Mouse (Mus musculus) cerebellum, adult (tissue): Measurements from ENCODE around the gene Tmem150c.

Experiments used
- ATAC-seq: cut with Nextera tagmentation; 2 replicates; pipeline ENCODE4 v1.9.2; 2017; ENCODE audit warnings: mild to moderate bottlenecking, moderate library complexity, mixed read lengths; ENCODE audit not compliant: insufficient number of reproducible peaks, low FRiP score, low TSS enrichment

Tmem150c gene

GRCm38 (mm10) chr5:100109543-100110282, 49.9 kb downstream of the Tmem150c start:
- ATAC-seq: no peak

GRCm38 (mm10) chr5:100108866-100109265, 50.7 kb downstream of the Tmem150c start:
- ATAC-seq: peak; percentile 99

- no peak for ATAC-seq
Observed at GRCm38 (mm10) chr5:100102395-100102794, 57.2 kb downstream of the Tmem150c start.

GRCm38 (mm10) chr5:100097967-100098366, 61.6 kb downstream of the Tmem150c start:
- no peak for ATAC-seq

GRCm38 (mm10) chr5:100096955-100097354, 62.7 kb downstream of the Tmem150c start:
- no peak for ATAC-seq

- ATAC-seq: no peak
Observed at GRCm38 (mm10) chr5:100091602-100092001, 68.0 kb downstream of the Tmem150c start.

- no peak for ATAC-seq
Observed at GRCm38 (mm10) chr5:100091263-100091594, 68.4 kb downstream of the Tmem150c start.

- no peak for ATAC-seq
Observed at GRCm38 (mm10) chr5:100090515-100091262, 68.9 kb downstream of the Tmem150c start.

- ATAC-seq: no peak
Observed at GRCm38 (mm10) chr5:100085097-100085496, 74.5 kb downstream of the Tmem150c start.

GRCm38 (mm10) chr5:100083953-100084562, 75.5 kb downstream of the Tmem150c start:
- no peak for ATAC-seq

GRCm38 (mm10) chr5:100082006-100082405, 77.6 kb downstream of the Tmem150c start:
- no peak for ATAC-seq

GRCm38 (mm10) chr5:100079931-100080275, 79.7 kb downstream of the Tmem150c start:
- no peak for ATAC-seq

- ATAC-seq: peak; percentile 41
Observed at GRCm38 (mm10) chr5:100079040-100079930, 80.3 kb downstream of the Tmem150c start.

- ATAC-seq: no peak
Observed at GRCm38 (mm10) chr5:100074571-100074970, 85.0 kb downstream of the Tmem150c start.

- no peak for ATAC-seq
Observed at GRCm38 (mm10) chr5:100072557-100072956, 87.1 kb downstream of the Tmem150c start.

GRCm38 (mm10) chr5:100071541-100071940, 88.1 kb downstream of the Tmem150c start:
- no peak for ATAC-seq

- peak; percentile 59; the same call in 1 of the 2 replicates for ATAC-seq
Observed at GRCm38 (mm10) chr5:100070255-100070654, 89.4 kb downstream of the Tmem150c start.

- no peak for ATAC-seq
Observed at GRCm38 (mm10) chr5:100069526-100069925, 90.1 kb downstream of the Tmem150c start.

- ATAC-seq: no peak
Observed at GRCm38 (mm10) chr5:100067579-100067978, 92.0 kb downstream of the Tmem150c start.

GRCm38 (mm10) chr5:100060876-100061275, 98.7 kb downstream of the Tmem150c start:
- ATAC-seq: no peak
